Mouse (Mus musculus) kidney, postnatal 10 days (tissue): ENCODE measurements around the gene Prkd2.

ENCODE experiments used
- DNase-seq: peaks from one replicate; pipeline ENCODE4 v3.0.0; 2021; ENCODE audit warnings: mixed read lengths

Prkd2 gene

GRCm38 (mm10) chr7:16900526-16900925, 57.8 kb downstream of the Prkd2 start:
- no peak for DNase-seq

- no peak for DNase-seq
These were observed 60.8 kb downstream of the Prkd2 start for GRCm38 (mm10) chr7:16903439-16903955.

- peak; percentile 63 for DNase-seq
These were observed 61.5 kb downstream of the Prkd2 start for GRCm38 (mm10) chr7:16904120-16904675.

GRCm38 (mm10) chr7:16905491-16906021, 62.9 kb downstream of the Prkd2 start:
- DNase-seq: peak; percentile 68

- DNase-seq: peak; percentile 80
These were observed 63.6 kb downstream of the Prkd2 start, which contains the start of gene Ptgir for GRCm38 (mm10) chr7:16906281-16906680. Gene Ptgir (plus strand): TSS chr7:16906490.

DNA sequence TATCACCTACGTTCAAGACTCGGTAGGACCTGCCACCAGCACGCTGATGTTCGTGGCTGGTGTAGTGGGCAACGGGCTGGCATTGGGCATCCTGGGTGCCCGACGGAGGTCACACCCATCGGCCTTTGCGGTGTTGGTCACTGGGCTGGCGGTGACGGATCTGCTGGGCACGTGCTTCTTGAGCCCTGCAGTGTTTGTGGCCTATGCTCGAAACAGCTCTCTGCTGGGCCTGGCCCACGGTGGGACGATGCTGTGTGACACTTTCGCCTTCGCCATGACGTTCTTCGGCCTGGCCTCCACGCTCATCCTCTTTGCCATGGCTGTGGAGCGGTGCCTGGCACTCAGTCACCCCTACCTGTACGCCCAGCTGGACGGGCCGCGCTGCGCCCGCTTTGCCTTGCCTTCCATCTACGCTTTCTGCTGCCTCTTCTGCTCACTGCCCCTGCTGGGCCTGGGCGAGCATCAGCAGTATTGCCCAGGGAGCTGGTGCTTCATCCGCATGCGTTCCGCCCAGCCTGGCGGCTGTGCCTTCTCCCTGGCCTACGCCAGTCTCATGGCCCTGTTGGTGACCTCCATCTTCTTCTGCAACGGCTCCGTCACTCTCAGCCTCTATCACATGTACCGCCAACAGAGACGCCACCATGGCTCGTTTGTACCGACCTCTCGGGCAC, 64.3 kb downstream of the Prkd2 start:
- DNase-seq: no peak

DNA sequence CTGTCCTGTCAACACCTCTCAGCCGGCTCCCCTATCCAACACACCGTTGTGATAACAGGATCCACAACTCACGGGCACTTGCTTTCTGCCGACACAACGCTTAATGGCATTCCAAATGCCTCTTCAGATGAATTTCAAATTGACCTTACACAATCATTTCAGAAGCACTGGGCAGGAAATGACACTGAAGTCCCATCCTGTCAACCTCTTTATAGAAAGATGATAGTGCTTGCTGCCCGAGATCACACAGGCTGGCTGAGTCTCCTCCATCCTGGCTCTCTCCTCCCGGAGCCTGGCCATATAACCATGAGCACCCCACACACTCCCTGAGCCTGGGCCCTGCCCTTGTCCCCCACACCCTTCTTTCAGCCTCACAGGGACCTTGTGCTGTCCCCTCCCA, 65.1 kb downstream of the Prkd2 start:
- no peak for DNase-seq

DNA sequence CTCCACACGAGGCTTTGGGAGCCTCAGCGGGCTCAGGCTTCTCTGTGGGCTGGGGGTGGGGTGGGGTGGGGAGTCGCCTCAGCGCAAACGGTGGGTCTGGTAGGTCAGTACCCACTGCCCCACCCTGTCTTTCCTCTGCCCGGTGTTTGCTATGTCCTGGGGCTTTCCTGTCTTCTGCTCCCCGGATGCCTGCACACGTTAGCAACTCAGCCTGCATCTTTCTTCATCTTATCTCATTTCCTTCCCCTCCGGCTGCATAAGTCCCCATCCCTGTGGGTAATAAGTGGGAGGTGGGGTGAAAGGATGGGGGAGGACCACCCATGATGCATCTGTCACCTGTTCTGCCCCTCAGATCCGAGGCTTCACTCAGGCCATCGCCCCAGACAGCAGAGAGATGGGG, 65.7 kb downstream of the Prkd2 start:
- no peak for DNase-seq

GRCm38 (mm10) chr7:16908859-16909258, 66.2 kb downstream of the Prkd2 start:
- no peak for DNase-seq

DNA sequence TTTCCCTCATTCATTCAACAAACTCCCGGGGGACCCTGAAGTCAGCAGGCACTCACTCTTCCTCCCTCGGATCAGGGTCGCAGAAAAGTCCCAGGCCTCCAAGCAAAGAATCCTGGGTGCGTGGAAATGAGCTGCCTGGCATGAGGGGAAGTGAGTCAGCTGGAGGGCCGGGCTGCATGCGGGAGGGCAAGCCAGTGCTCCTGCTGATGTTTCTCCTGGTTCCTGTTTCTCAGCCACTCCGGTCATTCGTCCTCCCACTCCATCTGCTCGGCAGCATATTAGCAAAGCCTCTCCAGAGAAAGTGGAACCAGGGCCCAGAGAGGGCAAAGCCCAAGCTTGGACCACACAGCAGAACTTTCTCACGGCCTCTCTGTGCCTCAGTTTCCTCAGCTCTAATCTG, 67.2 kb downstream of the Prkd2 start:
- DNase-seq: no peak

DNA sequence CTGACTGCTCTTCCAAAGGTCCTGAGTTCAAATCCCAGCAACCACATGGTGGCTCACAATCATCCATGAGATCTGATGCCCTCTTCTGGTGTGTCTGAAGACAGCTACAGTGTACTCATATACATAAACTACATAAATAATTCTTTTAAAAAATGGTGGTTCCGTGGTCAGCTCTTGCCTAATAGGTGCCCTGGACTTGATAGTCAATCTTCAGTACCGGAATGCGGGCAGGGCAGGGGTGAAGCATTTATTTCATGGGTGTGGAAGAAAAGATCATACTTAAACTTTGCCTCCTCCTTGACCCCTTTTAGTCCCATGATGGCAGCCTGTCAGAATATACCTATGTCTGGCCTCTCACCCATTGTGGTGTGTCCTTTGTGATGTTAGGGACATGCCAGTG, 69.2 kb downstream of the Prkd2 start:
- DNase-seq: no peak

DNA sequence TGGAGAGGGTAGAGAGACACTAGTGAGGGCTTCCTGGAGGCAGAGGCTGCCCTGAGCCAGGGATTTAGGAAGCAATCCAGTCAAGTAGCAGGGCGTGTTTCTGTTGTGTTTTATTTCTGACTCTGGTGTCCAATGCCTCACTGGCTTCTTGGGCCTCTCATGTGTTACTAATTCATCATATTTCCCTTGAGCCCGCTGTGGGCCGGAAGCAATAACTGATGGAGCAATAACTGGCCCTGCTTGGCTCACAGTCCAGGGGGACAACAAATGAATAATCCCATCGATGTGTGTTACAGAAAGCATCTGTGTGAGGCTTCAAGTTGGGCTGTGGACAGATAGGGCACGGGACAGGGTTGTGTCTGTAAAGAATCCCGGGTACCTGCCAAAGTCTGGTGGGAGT, 69.7 kb downstream of the Prkd2 start:
- no peak for DNase-seq

- peak; percentile 87 for DNase-seq
These were observed 71.2 kb downstream of the Prkd2 start for GRCm38 (mm10) chr7:16913806-16914452.

DNA sequence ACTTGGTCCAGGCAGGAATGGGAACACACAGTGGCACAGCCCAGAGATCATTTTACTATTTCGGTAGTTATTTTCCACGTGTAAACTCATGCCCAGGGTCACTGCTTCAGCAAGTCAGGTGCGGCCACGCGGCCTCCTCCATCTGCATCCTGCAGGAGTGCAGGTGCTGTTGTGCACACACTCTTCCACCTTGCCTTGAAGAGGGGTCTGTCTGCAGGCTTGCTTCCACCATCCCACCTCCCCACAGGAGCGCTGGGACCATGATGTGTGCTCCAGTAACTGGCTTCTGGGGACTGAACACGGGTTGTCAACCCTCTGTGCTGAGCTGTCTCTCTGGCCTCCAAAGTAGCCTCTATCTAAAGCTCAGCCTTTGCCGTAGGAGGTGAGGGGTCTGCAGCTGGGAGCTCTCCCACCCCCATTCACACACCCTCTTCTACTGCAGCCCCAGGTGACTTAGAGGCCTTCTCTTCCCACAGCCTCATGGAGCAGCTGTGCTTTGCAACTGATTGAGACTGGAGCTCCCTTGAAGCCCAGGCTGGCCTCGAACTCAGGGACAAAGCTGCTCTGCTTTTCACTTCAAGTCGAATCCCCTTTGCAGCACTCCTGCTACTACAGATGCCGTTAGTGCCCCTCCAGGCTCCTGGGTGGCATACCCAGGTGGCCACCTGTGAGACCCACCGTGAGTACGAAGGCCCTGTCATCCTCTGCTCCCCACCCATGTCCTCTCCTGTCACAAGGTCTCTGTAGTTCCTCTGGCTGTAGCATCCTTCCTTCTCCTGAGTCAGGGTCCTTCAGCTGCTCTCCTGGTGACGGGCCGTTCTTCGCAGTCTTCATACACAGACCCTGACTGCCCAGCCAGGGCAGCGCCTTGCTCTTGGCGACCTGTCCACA, 72.0 kb downstream of the Prkd2 start:
- no peak for DNase-seq

DNA sequence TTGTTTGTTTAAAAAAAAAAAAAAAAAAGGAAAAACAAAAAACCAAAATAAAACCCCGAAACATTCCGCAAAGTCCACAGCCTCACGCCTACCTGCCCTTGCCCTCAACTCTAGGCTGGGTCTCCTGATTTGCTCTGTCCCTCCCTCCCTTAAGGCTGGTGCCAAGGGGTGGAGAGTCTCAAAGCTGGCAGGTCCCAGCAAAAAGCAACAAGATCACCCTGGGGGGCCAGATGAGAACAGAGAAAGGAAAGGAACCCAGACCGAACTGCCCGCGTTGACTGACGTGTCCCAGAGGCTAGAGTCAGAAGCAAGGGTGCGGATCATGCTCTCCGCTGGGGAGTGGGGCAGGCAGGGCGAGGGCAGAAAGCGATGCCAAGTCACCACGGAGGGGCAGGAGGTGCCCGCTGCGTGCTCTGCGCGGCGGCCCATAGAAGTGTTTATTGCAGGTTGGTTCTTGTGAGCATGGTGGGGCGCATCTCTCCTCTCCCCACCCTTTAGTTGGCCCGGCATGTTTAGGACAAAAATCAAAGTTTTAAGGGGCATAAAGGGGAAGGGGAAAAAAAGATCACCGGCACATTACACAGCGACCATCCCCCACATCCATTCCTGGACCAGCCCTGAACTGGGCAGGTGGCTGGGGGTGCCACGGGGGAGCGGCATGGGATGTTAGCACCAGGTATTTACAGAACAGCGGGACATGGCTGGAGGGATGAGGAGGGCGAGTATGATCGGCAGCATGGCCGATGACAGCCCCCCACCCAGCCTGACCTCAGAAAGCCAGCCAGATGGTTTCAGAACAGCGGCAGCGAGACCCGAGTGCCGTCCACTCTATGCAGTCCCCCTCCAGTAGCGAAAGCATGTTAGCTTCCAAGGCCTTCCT, 73.0 kb downstream of the Prkd2 start:
- no peak for DNase-seq

GRCm38 (mm10) chr7:16916342-16917265, 73.9 kb downstream of the Prkd2 start:
- peak; percentile 77 for DNase-seq

DNA sequence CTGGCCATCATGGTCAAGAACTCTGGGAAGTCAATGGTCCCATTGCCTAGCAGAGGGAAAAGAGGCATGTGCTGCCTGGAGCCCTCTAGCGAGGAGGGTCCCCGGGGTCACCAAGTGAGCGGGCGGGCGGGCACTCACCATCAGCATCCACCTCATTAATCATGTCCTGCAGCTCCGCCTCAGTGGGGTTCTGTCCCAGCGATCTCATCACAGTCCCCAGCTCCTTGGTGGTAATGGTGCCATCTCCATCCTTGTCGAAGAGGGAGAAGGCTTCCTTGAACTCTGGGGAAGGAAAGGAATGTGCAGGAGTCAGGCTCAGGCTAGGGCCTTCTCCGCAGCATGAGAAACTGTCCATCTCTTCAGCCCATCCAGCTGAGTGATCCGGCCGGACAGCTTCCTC, 74.7 kb downstream of the Prkd2 start:
- no peak for DNase-seq

DNA sequence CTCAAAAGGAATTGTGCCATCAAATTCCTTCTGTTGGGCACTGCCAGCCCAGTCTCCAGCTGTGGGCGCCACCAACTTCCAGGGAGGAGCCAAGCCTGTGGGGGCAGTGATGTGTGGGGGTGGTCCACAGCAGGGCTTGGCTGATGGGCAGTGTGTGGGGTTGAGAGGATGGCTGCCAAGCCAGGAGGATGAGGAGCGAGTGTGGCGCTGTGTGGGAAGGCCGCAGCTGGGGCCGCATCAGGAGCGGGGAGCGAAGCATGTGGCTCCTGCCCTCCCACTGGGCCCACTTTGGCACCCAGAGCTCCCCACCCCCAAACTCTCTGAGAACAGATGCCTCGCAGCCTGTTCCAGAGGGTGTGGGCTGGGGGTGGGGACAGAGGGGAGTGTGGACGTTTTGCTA, 75.3 kb downstream of the Prkd2 start:
- DNase-seq: no peak

- DNase-seq: no peak
These were observed 76.0 kb downstream of the Prkd2 start for GRCm38 (mm10) chr7:16918670-16919069.

DNA sequence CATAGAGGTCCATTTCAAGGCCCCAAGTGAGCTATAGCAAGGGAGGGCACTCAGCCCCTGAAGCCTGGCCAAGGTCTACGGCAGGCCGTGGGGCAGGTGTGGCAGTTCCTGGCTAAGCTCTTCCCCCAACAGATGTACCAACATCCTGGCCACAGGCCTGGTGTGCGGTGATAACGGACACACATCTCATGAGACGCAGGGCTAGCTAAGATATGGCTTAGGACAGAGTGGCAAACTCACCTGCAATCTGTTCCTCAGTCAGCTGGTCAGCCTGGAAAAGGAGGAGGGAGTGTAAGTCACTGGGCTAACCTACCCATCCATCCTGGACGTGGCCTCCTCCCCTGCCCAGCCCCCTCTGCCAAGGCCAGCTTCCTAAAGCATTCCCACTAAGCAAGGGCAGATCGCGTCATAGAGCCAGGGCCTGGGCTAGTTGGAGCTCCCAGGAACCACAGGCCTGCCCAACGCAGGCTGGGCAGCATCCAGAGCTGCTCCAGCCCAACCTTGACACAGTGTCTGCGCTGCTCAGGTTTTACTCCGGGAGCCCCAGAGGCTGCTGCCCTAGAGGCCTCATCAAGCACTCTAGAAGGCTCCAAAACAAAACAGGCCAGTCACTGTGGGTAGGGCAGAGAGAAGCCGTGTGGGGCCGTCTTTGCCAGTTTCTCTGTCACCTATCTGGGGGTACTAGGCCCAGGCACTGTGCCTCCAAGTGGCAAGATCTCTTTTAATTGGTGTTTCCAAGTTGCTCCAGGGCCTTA, 76.9 kb downstream of the Prkd2 start:
- DNase-seq: no peak
